Mouse (Mus musculus) kidney, adult 9 months (tissue): ENCODE data around the gene Tbl1x.

Experiments
- DNase-seq: peaks from one replicate; pipeline ENCODE4 v3.0.0; 2022

The Tbl1x gene

DNA sequence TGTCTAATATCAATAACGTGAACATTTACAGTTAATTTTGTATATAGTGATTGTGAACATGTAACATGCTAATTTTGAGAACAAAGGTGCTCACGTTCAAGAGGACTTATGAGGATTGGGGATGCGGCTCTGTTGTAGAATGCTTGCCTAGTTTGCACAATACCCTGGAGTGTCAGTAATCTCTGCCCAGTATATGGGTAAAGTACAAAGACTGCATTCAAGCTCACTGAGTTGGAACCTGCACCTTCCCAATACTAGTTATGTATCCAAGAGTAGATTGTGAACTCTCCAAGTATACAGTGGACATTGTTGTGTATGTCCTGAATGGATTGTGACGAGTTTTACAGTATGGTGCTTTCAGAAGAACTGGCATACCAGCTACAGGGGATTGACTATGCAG is 33.7 kb downstream of the Tbl1x start:
- DNase-seq, result peak; percentile 33

GRCm38 (mm10) chrX:77545362-77546078 is 34.7 kb downstream of the Tbl1x start:
- DNase-seq, result no peak

- no peak for DNase-seq
Measured at GRCm38 (mm10) chrX:77546448-77546847, 35.6 kb downstream of the Tbl1x start.

DNA sequence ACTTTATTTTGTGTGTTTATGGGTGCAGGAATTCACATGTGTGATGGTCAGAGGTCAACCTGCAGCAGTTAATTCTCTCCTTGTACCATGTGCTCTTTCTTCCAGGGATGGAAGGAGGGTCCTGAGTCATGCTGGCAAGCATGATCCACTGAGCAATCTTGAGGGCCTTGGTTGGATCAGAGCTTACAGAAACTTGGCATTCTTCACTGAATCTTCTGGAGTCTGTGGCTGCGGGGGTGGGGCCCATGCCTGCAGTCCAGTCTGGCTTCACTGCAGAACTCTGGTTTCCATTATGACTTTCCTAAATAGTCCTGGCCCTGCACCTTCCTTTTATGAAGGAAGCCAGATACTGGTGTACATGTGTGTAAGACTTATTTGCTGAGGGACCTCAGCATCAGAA is 38.1 kb downstream of the Tbl1x start:
- no peak for DNase-seq

- no peak for DNase-seq
Measured at GRCm38 (mm10) chrX:77550388-77550787, 39.6 kb downstream of the Tbl1x start.

GRCm38 (mm10) chrX:77551306-77551705 is 40.5 kb downstream of the Tbl1x start:
- no peak for DNase-seq

DNA sequence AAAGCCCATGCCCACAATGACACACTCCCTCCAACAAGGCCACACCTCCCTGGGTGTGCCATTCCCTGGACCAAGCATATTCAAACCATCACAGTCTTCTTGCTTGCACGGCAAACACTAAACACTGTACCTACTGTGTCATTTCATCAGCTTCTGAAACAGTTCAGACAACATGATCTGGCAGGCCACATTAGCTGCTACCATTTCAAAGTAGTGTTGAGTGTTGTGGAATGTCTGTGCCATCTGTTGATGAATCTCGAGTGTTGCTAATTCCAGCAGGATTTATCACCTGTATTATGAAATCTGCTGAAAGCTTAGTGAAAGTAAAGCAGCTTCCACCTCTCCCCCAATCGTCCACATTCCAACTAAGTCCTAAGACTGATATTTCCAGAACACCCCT is 41.3 kb downstream of the Tbl1x start:
- DNase-seq, result no peak

GRCm38 (mm10) chrX:77555985-77556384 is 45.2 kb downstream of the Tbl1x start:
- no peak for DNase-seq

- DNase-seq, result peak; percentile 81
Measured at GRCm38 (mm10) chrX:77559199-77559881, 48.5 kb downstream of the Tbl1x start.

DNA sequence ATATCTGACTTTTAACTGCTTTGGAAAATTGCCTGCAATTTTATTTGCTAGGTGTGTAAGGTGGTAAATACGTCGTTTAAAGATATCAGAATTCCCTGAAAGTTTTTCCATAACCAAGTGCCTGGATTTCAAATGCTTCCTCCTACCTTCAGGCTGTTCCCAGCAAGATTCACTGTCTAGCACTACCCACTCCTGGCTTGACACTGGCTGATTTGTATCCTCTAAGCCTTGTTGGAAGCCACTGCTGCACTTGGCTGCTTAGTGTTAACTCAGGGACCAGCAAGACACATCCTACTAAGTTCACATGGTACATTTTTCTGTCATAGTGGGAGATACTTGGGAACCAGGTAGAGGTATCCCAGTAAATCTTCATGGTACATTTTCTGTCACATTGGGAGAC is 52.8 kb downstream of the Tbl1x start:
- DNase-seq, result no peak

DNA sequence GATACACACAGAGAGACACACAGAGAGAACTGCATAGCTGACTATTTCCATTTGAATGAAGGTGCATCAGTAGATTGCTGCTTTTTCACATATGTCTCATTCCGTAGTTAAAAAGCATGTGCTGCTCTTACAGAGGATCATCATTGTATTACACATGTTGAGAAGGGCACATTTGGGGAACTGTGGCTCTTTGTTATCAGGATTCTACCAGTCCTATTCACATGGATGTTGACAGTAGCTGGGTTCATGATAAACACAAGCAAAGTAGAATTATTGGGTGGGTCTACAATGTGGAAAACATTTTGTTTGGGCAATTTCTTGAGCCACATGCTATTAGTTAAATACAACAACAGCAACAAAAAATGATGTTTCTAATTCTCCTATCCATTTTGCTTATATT is 55.9 kb downstream of the Tbl1x start:
- no peak for DNase-seq

- DNase-seq, result no peak
Measured at GRCm38 (mm10) chrX:77568013-77568412, 57.2 kb downstream of the Tbl1x start.

GRCm38 (mm10) chrX:77573743-77574142 is 62.9 kb downstream of the Tbl1x start:
- no peak for DNase-seq

GRCm38 (mm10) chrX:77577108-77577507 is 66.3 kb downstream of the Tbl1x start:
- no peak for DNase-seq

DNA sequence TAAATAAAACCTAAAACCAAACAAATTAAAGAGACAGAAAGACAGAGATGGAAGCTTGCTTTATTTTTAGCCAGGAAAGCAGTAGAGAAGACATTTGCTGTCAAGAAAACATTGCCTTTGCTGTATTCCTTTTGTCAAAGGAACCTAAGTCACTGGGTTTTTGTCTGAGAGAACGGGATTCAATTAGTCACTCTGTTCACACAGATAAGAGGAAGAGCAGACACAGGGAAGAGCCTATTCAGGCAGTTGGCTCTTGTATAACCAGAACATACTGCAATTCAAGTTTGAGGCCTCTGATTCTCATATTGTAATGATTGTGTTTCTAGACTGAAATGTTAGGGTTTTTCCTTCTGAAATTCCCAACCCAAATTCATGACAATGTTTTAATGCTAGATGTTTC is 67.4 kb downstream of the Tbl1x start:
- DNase-seq, result no peak

- peak; percentile 32 for DNase-seq
Measured at GRCm38 (mm10) chrX:77579964-77580363, 69.2 kb downstream of the Tbl1x start.

- DNase-seq, result no peak
Measured at GRCm38 (mm10) chrX:77585974-77586373, 75.2 kb downstream of the Tbl1x start.

DNA sequence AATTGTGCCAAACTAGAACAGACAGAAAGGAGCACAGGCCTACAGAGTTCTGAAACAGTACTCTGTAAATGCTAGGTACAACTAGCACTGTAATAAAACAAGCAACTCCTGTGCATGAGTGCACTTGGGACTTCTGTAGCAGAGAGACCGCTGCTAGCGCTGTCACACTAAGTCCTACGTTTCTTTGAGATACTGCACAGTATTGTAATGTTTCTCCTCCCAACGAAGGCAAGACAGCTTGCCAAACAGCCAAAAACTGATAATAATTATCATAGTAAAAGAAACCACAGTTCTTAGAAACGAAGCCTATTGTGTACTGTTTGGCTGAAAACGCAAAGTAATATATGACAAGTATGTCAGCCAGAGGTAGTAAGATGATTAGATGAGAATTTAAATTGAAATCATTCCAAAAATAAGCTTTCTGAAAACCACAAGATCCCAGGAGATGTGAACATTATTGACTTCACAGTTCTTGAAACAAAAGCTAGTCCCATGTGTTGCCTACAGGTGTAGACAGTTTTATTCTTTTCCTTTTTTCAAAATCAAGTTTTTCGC is 83.9 kb downstream of the Tbl1x start:
- DNase-seq, result no peak

- DNase-seq, result no peak
Measured at GRCm38 (mm10) chrX:77597674-77598073, 86.9 kb downstream of the Tbl1x start.

DNA sequence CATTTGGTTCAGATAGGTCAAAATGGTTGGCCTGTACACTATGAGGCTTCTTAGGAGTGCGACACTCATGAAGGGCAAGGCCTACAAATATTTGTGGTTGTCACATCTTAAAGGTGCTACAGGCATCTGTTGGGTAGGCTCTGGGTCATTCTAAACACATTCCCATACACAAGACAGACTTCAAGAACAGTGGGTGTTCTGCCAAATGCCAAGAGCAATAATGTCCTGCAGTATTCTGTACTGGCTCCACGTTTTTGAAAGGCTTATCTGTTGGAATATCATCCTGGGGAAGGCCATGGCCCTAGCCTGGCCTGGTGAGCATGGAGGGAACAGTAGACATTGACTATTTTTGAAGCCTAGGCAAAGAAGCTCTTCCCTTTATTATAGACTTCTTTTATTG is 87.9 kb downstream of the Tbl1x start:
- DNase-seq, result no peak

DNA sequence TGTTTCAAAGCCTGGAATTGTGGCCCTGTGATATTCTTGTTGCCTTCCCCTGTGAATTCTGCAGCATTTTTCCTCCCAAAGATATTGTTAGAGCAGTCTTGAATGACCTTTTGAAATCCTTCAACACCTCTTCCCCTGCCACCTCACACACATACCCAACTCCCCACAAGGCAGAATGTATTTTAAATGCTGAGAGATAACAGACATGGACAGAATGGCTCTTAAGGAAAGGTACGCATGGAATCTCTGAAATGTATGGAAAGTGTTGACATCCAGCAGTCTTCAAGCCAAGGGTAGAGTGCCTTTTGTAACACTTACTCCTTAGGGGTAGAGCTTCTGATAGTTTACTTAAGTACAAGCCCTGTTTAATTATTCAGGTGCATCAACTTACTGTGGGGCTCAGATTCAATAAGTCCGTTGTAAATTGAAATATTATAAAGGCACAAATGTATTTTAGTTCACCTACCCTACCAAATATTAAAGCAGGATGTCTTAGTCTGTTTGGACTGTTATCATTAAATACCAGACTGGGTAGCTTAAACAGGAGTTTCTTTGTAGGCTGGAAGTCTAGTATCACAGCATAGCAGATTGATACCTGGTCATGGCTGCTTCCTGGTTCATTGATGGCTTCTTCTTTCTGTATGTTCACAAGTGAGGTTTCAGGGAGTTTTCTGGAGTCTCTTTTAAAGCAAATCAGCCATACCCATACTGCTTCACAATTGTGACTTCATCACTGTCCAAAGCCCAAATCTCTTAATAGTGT is 92.9 kb downstream of the Tbl1x start:
- DNase-seq, result no peak

GRCm38 (mm10) chrX:77607488-77607887 is 96.7 kb downstream of the Tbl1x start:
- no peak for DNase-seq

DNA sequence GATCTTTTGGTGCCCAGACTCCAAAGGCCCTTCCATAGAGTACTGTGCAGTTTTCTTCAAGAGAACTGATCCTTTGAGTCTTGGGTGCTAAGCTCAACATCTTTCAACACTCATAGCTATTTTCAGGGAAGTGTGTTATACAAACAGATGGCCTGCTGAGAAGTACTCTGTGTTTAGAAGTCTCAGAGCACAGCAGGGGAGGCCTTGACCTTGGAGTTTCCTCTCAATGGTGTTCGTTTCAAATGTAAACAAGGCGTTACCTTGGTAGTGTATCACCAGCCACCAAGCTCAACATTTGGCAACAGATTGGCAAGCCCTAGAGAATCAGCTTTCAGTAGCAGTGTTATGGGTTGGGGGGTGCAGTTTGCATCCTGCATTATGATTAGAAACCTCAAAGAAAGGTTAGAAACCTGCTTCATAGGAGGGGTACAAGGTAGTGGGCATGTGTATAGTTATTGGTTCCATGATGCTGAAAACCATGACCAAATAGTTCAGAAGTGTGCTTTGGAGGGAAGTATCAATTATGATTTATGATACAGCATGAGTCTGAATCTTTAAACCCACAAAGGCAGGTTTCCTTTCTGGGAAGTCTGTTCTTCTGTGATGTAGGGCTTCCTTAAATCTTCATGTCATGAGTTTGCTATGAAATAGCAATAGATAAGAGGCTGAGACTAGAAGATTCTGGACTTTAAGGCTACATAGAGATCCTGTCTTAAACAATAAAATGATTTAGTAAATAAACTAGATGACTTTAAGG is 98.3 kb downstream of the Tbl1x start:
- peak; percentile 7 for DNase-seq
